Mouse (Mus musculus): Measurements from ENCODE around the gene Lrrc75b.

DNA sequence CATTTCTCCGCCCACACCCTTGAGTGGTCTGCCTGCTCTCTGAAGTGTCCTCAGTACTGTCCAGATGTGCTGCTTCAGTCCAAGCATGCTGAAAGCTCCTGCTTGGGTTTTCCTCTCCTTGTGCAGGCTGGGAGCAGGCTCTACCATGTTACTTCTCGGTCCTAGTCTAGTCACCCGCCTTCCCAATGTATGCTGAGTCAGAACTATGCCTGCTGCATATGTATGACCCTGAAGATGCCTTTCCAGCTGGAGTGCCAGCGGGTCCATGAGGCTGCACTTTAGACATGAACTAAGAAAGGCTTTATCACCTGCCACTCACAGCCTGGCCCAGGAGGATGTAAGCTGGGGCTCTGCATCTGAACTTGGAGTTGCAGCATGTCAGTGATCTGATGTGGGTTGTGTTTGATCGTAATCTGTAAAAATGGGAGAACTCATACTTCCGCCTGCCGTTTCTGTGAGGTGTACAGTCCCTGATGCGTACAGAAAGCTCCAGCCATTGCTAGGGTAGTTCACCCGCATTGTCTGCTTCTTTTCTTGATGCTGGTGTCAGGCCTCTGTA is 28.5 kb downstream of the Lrrc75b start:
- TF ChIP-seq CTCF (IDR thresholded peaks at IDR 0.05; ENCODE audit: low read depth) (no peak), EP300 (IDR thresholded peaks at IDR 0.05; ENCODE audit: low read depth) (no peak)

All from liver, embryonic 14.5 days (tissue).